Mouse (Mus musculus) monocyte, adult 5-6 weeks (primary cell): Measurements from ENCODE around the gene Cerk. TPM values are rescaled to one million over a fixed set of nuclear protein-coding genes. Genes with fewer than 3 reads are reported as not detected.
"Not testable (repeated sequence)": the region's sequence is repeated elsewhere in the genome, so short reads cannot be mapped to it uniquely, and the experiment has no call there.

Experiments used
- ATAC-seq: fragments of 153-309, 156-312 bp; replicated peaks from 2 replicates; pipeline ENCODE4 v1.8.0; 2017; ENCODE audit warnings: mild to moderate bottlenecking; ENCODE audit not compliant: low TSS enrichment, insufficient number of reproducible peaks, severe bottlenecking, poor library complexity, low FRiP score
- total RNA-seq: library from RNA; stranded (forward); fragments of 200-1000, 200-491, 200-594 nt; gene quantifications from 3 replicates; pipeline ENCODE4 v1.2.3, GENCODE M21; 2017

The Cerk gene
- total RNA-seq, 1 experiment from 2014 or later = 38.1 TPM

DNA sequence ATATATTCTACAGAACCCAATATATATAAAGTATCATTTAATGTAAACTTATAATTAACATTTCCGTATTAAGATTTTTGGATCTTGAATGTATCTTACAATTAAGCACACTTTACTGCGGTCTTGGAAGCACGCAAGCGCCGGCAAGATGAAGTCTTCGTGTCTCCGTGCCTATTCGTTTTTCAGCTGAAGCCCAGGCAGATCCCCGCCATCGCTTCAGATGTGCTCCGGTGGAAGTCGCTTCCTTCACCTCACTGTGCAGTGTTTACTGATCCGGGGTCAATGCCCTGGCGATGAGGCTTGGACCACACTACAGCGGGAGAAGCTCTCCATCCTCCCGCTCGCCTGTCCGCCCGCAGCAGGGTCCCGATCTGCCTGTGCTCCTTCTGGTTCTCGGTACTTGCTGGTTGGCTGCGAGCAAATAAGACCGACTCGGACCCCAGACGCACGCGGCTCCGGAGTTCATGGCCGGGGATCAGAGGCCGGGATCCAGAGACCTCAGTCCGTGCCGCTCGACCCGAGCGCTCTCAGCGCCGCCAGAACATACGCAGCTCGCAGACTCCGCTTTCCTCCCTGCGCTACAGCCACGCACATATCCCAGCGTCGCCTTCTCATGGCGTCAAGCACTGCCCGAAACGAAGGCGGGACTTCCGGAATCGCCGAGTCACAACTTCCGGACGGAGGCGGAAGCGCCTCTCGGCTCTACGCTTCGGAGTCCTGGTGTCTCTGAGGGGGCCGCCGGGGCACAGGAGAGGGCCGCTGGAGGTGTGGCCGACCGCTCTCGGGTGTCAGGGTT is 28.0 kb upstream of the Cerk start, which contains the start of gene Tbc1d22a:
Tbc1d22a (plus strand) TSS at position 707 of the 796 bp plus-strand sequence.
- ATAC-seq = peak; percentile 94

GRCm38 (mm10) chr15:86212193-86212592 is 26.3 kb upstream of the Cerk start:
- not testable (repeated sequence) for ATAC-seq

GRCm38 (mm10) chr15:86206385-86206784 is 20.4 kb upstream of the Cerk start:
- no peak for ATAC-seq

GRCm38 (mm10) chr15:86205300-86205699 is 19.4 kb upstream of the Cerk start:
- 0 out of 2 replicates have a peak, but pooled peaks have one; percentile 30 for ATAC-seq

- no peak for ATAC-seq
Observed at GRCm38 (mm10) chr15:86203942-86204561, 18.1 kb upstream of the Cerk start.

GRCm38 (mm10) chr15:86203292-86203793 is 17.4 kb upstream of the Cerk start:
- no peak for ATAC-seq

GRCm38 (mm10) chr15:86202640-86203039 is 16.7 kb upstream of the Cerk start:
- ATAC-seq = peak; percentile 83

DNA sequence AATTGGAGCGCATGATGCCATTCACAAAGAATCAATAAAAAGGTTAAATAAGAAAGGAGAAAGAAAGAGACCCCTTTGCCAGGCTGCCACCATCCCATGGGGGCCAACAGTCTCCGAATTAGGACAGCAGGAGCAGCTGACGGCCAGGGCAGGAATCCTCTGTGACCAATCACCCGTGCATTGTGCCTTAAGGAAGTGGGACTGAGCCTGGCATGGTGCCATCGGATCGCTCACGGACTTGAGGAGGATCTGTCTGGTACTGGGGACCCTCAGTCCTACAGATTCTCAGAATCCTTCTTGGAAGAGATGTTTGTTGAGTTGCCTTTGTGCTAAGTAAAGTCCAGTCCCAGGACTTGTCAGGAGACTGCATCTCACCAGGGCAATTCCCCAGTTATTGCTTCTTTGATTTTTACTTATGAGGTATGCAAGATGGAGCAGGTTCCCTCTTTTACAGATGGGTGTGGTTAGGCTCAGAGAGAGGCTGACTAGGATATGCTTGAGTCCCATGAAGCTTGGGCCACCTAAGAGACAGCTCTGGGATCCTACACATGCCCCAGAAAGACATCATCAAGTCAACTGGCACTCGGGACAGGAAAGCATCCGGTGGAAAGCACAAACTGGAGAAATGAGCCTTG is 15.9 kb upstream of the Cerk start:
- ATAC-seq = no peak

DNA sequence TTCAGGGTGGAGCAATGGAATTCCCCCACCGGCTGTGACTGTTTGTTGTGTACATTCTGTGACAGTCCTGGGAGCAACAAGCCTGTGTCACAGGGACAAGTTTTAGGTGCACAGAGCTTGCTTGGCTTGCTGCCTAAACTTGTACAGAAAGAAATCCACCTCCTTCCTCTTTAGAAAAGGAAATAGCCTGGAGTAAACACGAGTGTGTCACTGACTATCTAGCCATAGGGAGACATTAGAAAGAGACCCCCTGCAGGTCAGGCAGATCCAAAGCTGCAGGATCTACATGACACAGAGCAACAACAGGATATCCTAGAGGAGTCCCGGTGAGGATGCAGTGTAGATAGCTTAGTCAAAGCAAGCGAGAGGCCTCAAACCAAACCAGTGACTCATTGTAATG is 15.2 kb upstream of the Cerk start:
- ATAC-seq = no peak

DNA sequence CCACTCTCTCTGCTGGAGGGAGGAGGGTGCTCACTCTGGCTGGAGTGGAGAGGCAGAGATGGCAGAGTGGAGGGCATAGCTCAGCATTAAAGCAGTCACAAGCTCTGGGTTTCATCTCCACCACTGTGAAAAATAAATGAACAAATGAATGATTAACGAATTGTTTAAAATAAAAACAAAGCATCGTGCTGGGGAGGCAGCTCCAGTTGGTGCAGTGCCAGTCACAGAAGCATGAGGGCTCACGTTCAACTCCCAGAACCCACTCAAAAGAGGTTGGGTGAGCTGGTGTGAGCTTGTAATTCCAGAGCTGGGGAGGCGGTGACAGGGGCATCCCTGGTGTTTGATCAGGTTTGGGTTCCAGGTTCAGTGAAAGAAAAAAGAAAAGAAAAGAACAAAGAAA is 14.2 kb upstream of the Cerk start:
- no peak for ATAC-seq

GRCm38 (mm10) chr15:86199482-86199881 is 13.5 kb upstream of the Cerk start:
- ATAC-seq = no peak

DNA sequence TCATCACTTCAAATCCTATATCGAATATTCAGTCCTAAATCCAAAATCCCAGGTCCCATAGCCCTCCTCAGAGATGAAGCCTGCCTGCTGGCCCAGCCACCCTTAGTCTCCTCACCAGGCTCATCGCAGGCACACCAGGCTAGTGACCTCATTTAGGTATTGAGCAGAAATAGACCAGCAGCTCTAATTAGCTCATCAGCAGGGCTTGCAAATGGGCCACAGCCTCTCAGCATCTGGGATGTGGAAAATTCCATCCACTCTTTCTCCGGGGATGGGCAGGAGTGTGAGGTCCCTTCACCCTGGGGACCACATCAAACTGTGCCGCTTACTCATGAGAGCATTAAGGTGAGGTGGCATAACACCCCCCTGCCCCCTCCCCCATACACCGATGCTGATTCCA is 13.1 kb upstream of the Cerk start:
- ATAC-seq = no peak

GRCm38 (mm10) chr15:86194676-86195453 is 8.9 kb upstream of the Cerk start:
- peak; percentile 91 for ATAC-seq

DNA sequence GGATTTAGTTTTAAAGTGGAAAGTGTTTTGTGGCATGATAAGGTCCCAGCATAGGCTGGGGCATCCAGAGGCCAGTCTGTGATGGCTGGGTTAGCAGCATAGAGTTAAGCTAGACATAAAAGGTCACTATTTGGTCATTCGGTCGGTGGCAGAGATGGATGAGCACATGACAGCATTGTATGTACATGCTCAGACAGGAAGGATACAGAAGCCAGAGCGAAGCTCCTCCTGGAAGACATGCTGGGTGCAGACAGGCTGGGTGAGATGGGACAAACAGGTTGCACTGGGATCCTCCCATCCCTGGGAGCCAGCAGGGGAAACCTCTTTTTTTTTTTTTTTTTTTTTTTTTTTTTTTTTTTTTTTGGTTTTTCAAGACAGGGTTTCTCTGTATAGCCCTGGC is 6.0 kb upstream of the Cerk start:
- ATAC-seq = no peak

DNA sequence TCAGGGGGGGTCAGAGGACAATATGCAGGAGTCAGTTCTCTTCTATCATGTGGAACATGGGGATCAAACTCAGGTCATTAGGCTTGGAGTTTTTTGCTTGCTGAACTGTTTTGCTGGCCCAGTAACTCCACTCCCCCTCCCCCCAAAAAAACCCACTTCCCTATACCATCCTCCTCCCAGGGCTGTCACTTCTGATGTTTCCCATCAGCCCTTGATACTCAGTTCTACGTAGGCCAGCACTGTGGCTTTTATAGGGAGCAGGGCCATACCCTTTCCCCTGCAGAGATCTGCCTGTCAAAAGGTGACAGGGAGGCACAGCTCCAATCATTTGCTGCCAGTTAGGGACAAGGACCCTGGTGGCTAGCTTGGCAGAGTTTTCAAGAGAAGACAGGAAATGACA is 5.6 kb upstream of the Cerk start:
- 0 out of 2 replicates have a peak, but pooled peaks have one; percentile 42 for ATAC-seq

GRCm38 (mm10) chr15:86190387-86190786 is 4.4 kb upstream of the Cerk start:
- ATAC-seq = no peak

DNA sequence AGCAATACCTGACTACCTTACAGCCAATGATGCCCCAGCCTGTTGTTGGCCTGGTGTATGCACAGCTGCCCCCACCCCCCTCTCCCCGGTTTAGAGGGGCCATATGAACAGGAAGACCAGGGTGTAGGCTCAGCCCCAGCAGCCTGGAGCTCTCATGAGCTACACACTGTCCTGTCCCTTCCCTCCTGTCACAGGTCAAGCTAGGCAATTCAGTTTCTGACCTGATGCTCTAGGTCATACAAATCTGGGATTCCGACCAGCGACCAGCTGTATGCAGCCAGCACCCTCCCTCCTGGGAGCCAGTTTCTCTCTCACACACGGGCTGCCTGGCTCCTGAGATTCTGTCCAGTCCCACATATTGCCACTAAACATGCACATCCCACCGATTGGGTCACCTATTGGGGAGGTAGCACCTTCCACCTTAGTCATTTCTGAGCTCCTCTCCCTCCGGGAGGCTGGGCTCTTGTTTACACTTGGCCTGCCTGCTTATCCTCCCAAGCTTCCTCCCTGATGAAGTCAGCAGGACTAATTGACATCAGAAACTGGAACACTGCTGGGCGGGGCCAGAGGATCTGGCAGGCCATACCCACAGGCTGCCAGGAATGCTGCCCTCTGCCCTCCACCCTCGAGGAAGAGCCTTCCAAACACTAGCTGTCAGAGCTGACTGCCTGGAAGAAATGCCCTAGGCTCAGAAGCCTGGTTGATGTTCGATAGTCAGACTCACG is 3.0 kb upstream of the Cerk start:
- ATAC-seq = no peak

DNA sequence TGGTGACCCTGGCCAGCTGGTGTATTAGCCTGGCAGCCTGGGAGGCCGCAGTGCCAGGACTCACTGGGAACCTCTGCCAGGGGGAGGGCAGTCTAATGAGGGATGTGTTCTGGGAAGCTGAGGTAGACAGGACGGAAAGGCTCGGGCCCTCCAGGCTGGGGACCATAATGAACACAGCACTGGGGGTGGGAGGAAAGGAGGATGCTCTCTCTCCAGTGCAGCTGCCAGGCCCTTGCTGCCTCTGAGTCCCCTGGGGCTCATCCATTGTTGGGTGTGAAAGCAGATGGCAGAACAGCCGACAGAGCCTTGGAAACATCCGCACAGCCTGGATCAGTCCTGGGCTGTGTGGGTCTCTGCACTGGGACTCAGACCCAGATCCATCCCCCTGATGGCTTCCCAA is 2.2 kb upstream of the Cerk start:
- no peak for ATAC-seq
